Mouse (Mus musculus): ENCODE data around the gene Zmiz1. TPM values are rescaled to one million over a fixed set of nuclear protein-coding genes. Genes with fewer than 3 reads are reported as not detected.

Zmiz1 gene
- polyA plus RNA-seq, 1 experiment from 2014 or later = 4.3 TPM

DNA sequence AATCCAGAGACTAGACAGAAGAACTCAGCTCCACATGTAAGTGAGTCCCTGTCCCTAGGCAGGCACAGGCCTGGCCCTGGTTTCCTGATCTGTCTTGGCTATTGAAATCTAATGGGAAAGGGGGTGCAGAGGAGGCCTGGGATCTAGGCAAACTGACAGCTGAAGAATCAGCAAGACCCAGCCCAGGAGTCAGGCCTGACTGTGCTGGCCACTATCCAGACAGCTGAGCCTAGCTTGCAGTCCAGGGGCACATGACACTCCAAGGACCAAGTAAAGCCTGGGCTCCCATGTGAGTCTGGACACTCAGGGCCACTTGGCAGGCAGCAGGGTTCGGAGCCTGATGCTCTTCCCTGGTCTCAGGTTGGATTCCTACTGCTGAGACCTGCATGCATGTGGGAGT is 38.0 kb upstream of the Zmiz1 start:
- whole genome bisulfite sequencing (ENCODE audit: insufficient replicate concordance) = 94% methylated on average over 1 of the region's 1 CpGs

GRCm38 (mm10) chr14:25421596-25422001 is 37.4 kb upstream of the Zmiz1 start:
- H3K36me3 ChIP-seq (replicated peaks; ENCODE audit: insufficient read depth, low read length) = no peaks in the 10 kb centered on the region
- no peak for TF ChIP-seq EP300 (IDR thresholded peaks at IDR 0.05; ENCODE audit: low read depth)
- no peak for TF ChIP-seq CTCF (IDR thresholded peaks at IDR 0.05; ENCODE audit: low read depth)
- H3K27ac ChIP-seq (ENCODE audit: low read depth) = no peak overlapping the region
- H3K4me1 ChIP-seq (ENCODE audit: insufficient read depth) = peaks cover 9% of the 10 kb centered on the region; the same call in 1 of the 2 replicates
- no peaks in the 10 kb centered on the region for H3K27me3 ChIP-seq (ENCODE audit: insufficient read depth, low read length)
- DNase-seq (no peak), ATAC-seq (no peak)
- H3K9me3 ChIP-seq (ENCODE audit: low read length) = no peaks in the 10 kb centered on the region
- WGBS (ENCODE audit: insufficient replicate concordance) = 61% methylated on average over 13 of the region's 13 CpGs
- no peak overlapping the region for H3K4me2 ChIP-seq (ENCODE audit: low read depth, low read length)
- no peak overlapping the region for H3K9ac ChIP-seq (replicated peaks)
- H3K4me3 ChIP-seq (ENCODE audit: low read depth, low read length) = no peak overlapping the region

More for the DNA sequence above, 38.0 kb upstream of the Zmiz1 start:
- Histone ChIP-seq H3K9me3 (ENCODE audit: low read length) (no peaks in the 10 kb centered on the region), H3K27me3 (ENCODE audit: insufficient read depth, low read length) (no peaks in the 10 kb centered on the region), H3K4me1 (ENCODE audit: insufficient read depth) (peaks cover 9% of the 10 kb centered on the region; the same call in 1 of the 2 replicates), H3K4me3 (ENCODE audit: low read depth, low read length) (no peak overlapping the region), H3K9ac (replicated peaks) (no peak overlapping the region), H3K4me2 (ENCODE audit: low read depth, low read length) (no peak overlapping the region), H3K27ac (ENCODE audit: low read depth) (no peak overlapping the region), H3K36me3 (replicated peaks; ENCODE audit: insufficient read depth, low read length) (no peaks in the 10 kb centered on the region)
- ATAC-seq (no peak), DNase-seq (no peak)
- no peak for TF ChIP-seq CTCF (IDR thresholded peaks at IDR 0.05; ENCODE audit: low read depth)
- no peak for TF ChIP-seq EP300 (IDR thresholded peaks at IDR 0.05; ENCODE audit: low read depth)

DNA sequence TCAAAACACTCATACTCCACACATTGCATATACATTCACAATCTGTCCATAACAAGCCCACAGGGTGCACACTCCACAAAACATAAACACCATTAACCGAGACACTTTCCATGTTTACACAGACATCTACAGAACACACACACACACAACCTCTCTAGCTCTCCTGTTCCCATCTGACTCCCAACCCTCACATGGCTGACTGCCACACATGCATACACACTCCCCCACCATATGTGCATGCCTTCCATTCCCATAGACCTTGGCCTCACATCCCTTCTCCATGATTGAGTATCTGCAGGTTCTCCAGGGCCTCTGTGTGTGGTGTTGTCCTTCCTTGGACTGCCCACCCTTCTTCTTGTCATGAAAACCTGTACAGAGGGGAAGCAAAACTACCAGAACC is 36.0 kb upstream of the Zmiz1 start:
- Histone ChIP-seq H3K4me1 (ENCODE audit: insufficient read depth) (peaks cover 9% of the 10 kb centered on the region; the same call in 1 of the 2 replicates), H3K9me3 (ENCODE audit: low read length) (no peaks in the 10 kb centered on the region), H3K9ac (replicated peaks) (no peak overlapping the region), H3K27me3 (ENCODE audit: insufficient read depth, low read length) (no peaks in the 10 kb centered on the region), H3K4me3 (ENCODE audit: low read depth, low read length) (no peak overlapping the region), H3K4me2 (ENCODE audit: low read depth, low read length) (no peak overlapping the region), H3K27ac (ENCODE audit: low read depth) (no peak overlapping the region), H3K36me3 (replicated peaks; ENCODE audit: insufficient read depth, low read length) (no peaks in the 10 kb centered on the region)
- ATAC-seq = no peak
- no peak for TF ChIP-seq CTCF (IDR thresholded peaks at IDR 0.05; ENCODE audit: low read depth)
- TF ChIP-seq EP300 (IDR thresholded peaks at IDR 0.05; ENCODE audit: low read depth) = no peak
- 69% methylated on average over 1 of the region's 1 CpGs for WGBS (ENCODE audit: insufficient replicate concordance)
- no peak for DNase-seq

GRCm38 (mm10) chr14:25423721-25424443 is 35.1 kb upstream of the Zmiz1 start:
- 30% methylated on average over 7 of the region's 7 CpGs for WGBS (ENCODE audit: insufficient replicate concordance)
- Histone ChIP-seq H3K4me2 (ENCODE audit: low read depth, low read length) (no peak overlapping the region), H3K27me3 (ENCODE audit: insufficient read depth, low read length) (no peaks in the 10 kb centered on the region), H3K9ac (replicated peaks) (no peak overlapping the region), H3K4me3 (ENCODE audit: low read depth, low read length) (no peak overlapping the region), H3K36me3 (replicated peaks; ENCODE audit: insufficient read depth, low read length) (no peaks in the 10 kb centered on the region), H3K27ac (ENCODE audit: low read depth) (no peak overlapping the region), H3K9me3 (ENCODE audit: low read length) (no peaks in the 10 kb centered on the region), H3K4me1 (ENCODE audit: insufficient read depth) (peaks cover 9% of the 10 kb centered on the region; the same call in 1 of the 2 replicates)
- DNase-seq (no peak), ATAC-seq (no peak)
- TF ChIP-seq EP300 (IDR thresholded peaks at IDR 0.05; ENCODE audit: low read depth) = no peak
- no peak for TF ChIP-seq CTCF (IDR thresholded peaks at IDR 0.05; ENCODE audit: low read depth)

DNA sequence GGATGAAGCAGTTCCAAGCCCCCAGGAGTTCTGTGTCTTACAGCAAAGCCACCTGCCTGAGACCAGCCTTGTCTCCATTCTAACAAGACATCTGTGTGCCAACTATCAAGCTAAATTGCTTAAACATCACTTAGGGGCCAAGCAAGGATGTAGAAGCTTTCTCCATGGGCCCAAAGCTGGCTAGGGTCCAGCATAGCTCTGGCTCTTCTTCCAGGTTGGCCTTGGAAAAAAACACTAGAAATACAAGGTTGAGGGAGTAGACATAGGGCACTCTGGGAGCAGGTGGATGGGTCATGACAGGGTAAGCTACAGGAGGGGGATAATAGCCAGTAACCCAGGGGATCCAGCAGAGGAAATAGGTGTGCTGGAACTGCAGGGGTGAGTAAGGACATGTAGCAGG is 20.7 kb upstream of the Zmiz1 start:
- TF ChIP-seq CTCF (IDR thresholded peaks at IDR 0.05; ENCODE audit: low read depth) (no peak), EP300 (IDR thresholded peaks at IDR 0.05; ENCODE audit: low read depth) (no peak)
- Histone ChIP-seq H3K27ac (ENCODE audit: low read depth) (no peak overlapping the region), H3K27me3 (ENCODE audit: insufficient read depth, low read length) (no peaks in the 10 kb centered on the region), H3K9ac (replicated peaks) (no peak overlapping the region), H3K9me3 (ENCODE audit: low read length) (no peaks in the 10 kb centered on the region), H3K4me1 (ENCODE audit: insufficient read depth) (no peaks in the 10 kb centered on the region), H3K4me3 (ENCODE audit: low read depth, low read length) (no peak overlapping the region), H3K4me2 (ENCODE audit: low read depth, low read length) (no peak overlapping the region), H3K36me3 (replicated peaks; ENCODE audit: insufficient read depth, low read length) (no peaks in the 10 kb centered on the region)
- ATAC-seq = no peak
- no peak for DNase-seq

GRCm38 (mm10) chr14:25440116-25440515 is 18.9 kb upstream of the Zmiz1 start:
- Histone ChIP-seq H3K4me1 (ENCODE audit: insufficient read depth) (no peaks in the 10 kb centered on the region), H3K9ac (replicated peaks) (no peak overlapping the region), H3K9me3 (ENCODE audit: low read length) (no peaks in the 10 kb centered on the region), H3K27me3 (ENCODE audit: insufficient read depth, low read length) (no peaks in the 10 kb centered on the region), H3K27ac (ENCODE audit: low read depth) (no peak overlapping the region), H3K4me2 (ENCODE audit: low read depth, low read length) (no peak overlapping the region), H3K36me3 (replicated peaks; ENCODE audit: insufficient read depth, low read length) (no peaks in the 10 kb centered on the region), H3K4me3 (ENCODE audit: low read depth, low read length) (no peak overlapping the region)
- no peak for TF ChIP-seq EP300 (IDR thresholded peaks at IDR 0.05; ENCODE audit: low read depth)
- ATAC-seq (no peak), DNase-seq (no peak)
- WGBS (ENCODE audit: insufficient replicate concordance) = 13% methylated on average over 1 of the region's 1 CpGs
